8 mouse cellular contexts compared by ENCODE assay signal in the genomic region with DNA sequence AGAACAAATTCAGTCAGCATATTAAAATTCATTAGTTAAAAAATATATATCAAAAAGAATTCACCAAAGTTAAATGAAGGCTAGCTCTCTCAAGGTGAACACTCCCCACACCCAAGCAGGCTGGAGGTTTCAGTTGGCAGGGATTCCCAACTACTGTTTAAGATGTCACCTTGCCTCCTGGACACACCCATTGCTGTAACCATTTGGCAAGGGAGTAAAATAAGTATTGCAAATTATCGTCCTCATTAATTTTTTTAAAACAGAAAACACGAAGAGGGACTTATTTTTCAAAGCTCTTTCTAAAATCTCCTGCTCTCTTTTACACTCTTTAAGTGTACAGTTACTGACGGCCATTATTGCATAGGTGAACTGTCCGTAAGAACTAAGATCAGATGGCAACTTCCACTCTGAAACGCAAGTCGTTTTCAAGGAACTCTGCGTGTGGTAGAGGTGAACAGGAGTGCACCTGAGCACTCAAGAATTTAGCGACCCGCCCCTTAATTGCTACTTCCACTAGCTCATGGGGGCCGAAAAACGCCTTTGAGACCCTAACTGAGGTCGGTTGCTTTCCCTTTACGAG. TPM values are rescaled to one million over a fixed set of nuclear protein-coding genes. Genes with fewer than 3 reads are reported as not detected.
DNase-seq lines count a peak whose midpoint lies in the region; ATAC-seq lines count a peak whose summit lies in the region.

No protein-coding gene starts in this region.

- peak overlapping the region; percentile 96 for H3K27ac ChIP-seq in embryonic facial prominence, embryonic 15.5 days (replicated peaks)
- H3K27ac ChIP-seq in midbrain, embryonic 14.5 days (replicated peaks; ENCODE audit: low read depth, low read length): peak overlapping the region; percentile 100; the same call in 1 of the 2 replicates

- H3K36me3 ChIP-seq in embryonic facial prominence, embryonic 15.5 days: no peaks in the 10 kb centered on the region
- 0 out of 2 replicates have a peak, but pooled peaks cover 3% of the 10 kb centered on the region for H3K36me3 ChIP-seq in midbrain, embryonic 14.5 days (ENCODE audit: control insufficient read depth, insufficient read depth, low read length)

- no peak for ATAC-seq in embryonic facial prominence, embryonic 15.5 days (ENCODE audit: insufficient number of reproducible peaks, low FRiP score, low TSS enrichment, low read depth)
- ATAC-seq in midbrain, embryonic 14.5 days (ENCODE audit: low FRiP score, low TSS enrichment): no peak

- under 1% methylated on average over 13 of the region's 13 CpGs for WGBS in embryonic facial prominence, embryonic 15.5 days
- 0% methylated on average over 13 of the region's 13 CpGs for WGBS in midbrain, embryonic 14.5 days

- no peaks in the 10 kb centered on the region for H3K27me3 ChIP-seq in embryonic facial prominence, embryonic 15.5 days
- H3K27me3 ChIP-seq in midbrain, embryonic 14.5 days (ENCODE audit: control insufficient read depth, insufficient read depth, low read length): no peaks in the 10 kb centered on the region

- H3K4me2 ChIP-seq in embryonic facial prominence, embryonic 15.5 days (replicated peaks): peak overlapping the region; percentile 61
- H3K4me2 ChIP-seq in midbrain, embryonic 14.5 days (ENCODE audit: low read length): peak overlapping the region; percentile 89

- H3K4me3 ChIP-seq in embryonic facial prominence, embryonic 15.5 days (replicated peaks): peak overlapping the region; percentile 95
- peak overlapping the region; percentile 88 for H3K4me3 ChIP-seq in midbrain, embryonic 14.5 days (replicated peaks; ENCODE audit: low read depth, low read length)

- H3K9me3 ChIP-seq in embryonic facial prominence, embryonic 15.5 days (replicated peaks): no peaks in the 10 kb centered on the region
- H3K9me3 ChIP-seq in midbrain, embryonic 14.5 days (ENCODE audit: control insufficient read depth, low read length): no peaks in the 10 kb centered on the region

- peaks cover 22% of the 10 kb centered on the region for H3K4me1 ChIP-seq in embryonic facial prominence, embryonic 15.5 days
- H3K4me1 ChIP-seq in midbrain, embryonic 14.5 days (ENCODE audit: control insufficient read depth, insufficient read depth, low read length): peaks cover 44% of the 10 kb centered on the region

- peak overlapping the region; percentile 96 for H3K9ac ChIP-seq in embryonic facial prominence, embryonic 15.5 days
- peak overlapping the region; percentile 100 for H3K9ac ChIP-seq in midbrain, embryonic 14.5 days (replicated peaks; ENCODE audit: low read length)

- peak; percentile 25 to 32 for DNase-seq in spleen, postnatal 10 days (ENCODE audit: low spot score in 2 of 2)
- DNase-seq in spleen, adult 12 weeks (ENCODE audit: low spot score): no peak
- DNase-seq in kidney, postnatal 10 days: peak; percentile 38
- DNase-seq in midbrain, embryonic 14.5 days: peak; percentile 22
- DNase-seq in thymus, postnatal 36 days: no peak
- DNase-seq in adrenal gland, adult 8-10 months: no peak
- DNase-seq in gastrocnemius, adult 8-10 months (ENCODE audit: low spot score in 2 of 2): no peak

RNA-seq across cellular contexts. Expression of a gene that starts 1.3 kb away (rescaled TPM):
- polyA plus RNA-seq in embryonic facial prominence, embryonic 15.5 days (2015; fragmentation: Nextera tagmentation; extraction: Ambion mirVana): 878 and 898 TPM in 2 replicates
- polyA plus RNA-seq in midbrain, embryonic 14.5 days (2014; fragmentation: Nextera tagmentation; extraction: Ambion mirVana): 1,972 and 2,214 TPM in 2 replicates
- 100 to 1,000 TPM; 507 to 545 (median 540) TPM for total RNA-seq in adrenal gland, adult 8-10 months (2022)
- 100 to 1,000 TPM; 155 to 194 (median 178) TPM for total RNA-seq in gastrocnemius, adult 8-10 months (2022)

RNA-seq across cellular contexts. Expression of a gene that starts 17.9 kb away (rescaled TPM):
- not detected in 2 replicates for polyA plus RNA-seq in embryonic facial prominence, embryonic 15.5 days (2015; fragmentation: Nextera tagmentation; extraction: Ambion mirVana)
- polyA plus RNA-seq in midbrain, embryonic 14.5 days (2014; fragmentation: Nextera tagmentation; extraction: Ambion mirVana): not detected in 2 replicates
- total RNA-seq in adrenal gland, adult 8-10 months (2022): not detected
- not detected for total RNA-seq in gastrocnemius, adult 8-10 months (2022)

Comparison
In these comparisons a context has a peak if more than half of its experiments do, and no peak if none do; other contexts are left out.
1. DNase-seq: peak in spleen, postnatal 10 days (2 of 2), kidney, postnatal 10 days (single experiment) and midbrain, embryonic 14.5 days (single experiment); none in spleen, adult 12 weeks (single experiment), thymus, postnatal 36 days (0 of 2), adrenal gland, adult 8-10 months (single experiment) and gastrocnemius, adult 8-10 months (0 of 2).